Mouse (Mus musculus) kidney, adult 2 months (tissue): Measurements from ENCODE around the gene Mob3b.

Experiments used
- CTCF ChIP-seq: fragments of 200-500 bp; conservative IDR thresholded peaks from 2 replicates; pipeline ENCODE4 v1.5.1; 2011; ENCODE audit warnings: low read depth, mild to moderate bottlenecking, control low read depth, low read length, moderate library complexity, mixed read lengths; ENCODE audit not compliant: insufficient read depth, insufficient read length
- POLR2A ChIP-seq: fragments of 200-500 bp; IDR thresholded peaks from one replicate; pipeline ENCODE4 v1.6.1; 2011; ENCODE audit warnings: low read depth, low read length, control low read depth

GRCm38 (mm10) chr4:35018416-35018815, 138.9 kb downstream of the Mob3b start:
- TF ChIP-seq CTCF (no peak), POLR2A (no peak)
